Mouse (Mus musculus): ENCODE results near the gene Gm5788. TPM values are rescaled to one million over a fixed set of nuclear protein-coding genes. Genes with fewer than 3 reads are reported as not detected.

Gene Gm5788
- not detected for polyA plus RNA-seq (2012; fragmentation: generic; extraction: Trizol)

DNA sequence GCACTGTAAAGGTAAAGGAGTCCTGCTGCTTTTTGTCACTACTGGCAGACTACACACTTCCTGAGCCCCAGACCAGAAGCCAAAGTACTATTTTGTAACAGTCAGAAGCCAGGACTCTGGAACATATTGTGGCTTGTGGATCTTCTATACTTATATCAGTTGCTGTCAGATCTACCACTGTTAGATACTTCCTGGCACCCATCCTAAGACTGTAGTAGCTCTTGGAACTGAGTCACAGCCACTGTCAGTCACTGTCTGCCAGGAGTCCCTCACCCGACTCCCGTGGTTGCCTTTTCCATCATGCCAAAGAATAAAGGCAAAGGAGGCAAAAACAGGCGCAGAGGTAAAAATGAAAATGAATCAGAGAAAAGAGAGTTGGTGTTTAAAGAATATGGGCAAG, at the start of gene Gm5788:
Gene Gm5788 (plus strand): TSS at position 301 of the 400 bp plus-strand sequence.

DNA sequence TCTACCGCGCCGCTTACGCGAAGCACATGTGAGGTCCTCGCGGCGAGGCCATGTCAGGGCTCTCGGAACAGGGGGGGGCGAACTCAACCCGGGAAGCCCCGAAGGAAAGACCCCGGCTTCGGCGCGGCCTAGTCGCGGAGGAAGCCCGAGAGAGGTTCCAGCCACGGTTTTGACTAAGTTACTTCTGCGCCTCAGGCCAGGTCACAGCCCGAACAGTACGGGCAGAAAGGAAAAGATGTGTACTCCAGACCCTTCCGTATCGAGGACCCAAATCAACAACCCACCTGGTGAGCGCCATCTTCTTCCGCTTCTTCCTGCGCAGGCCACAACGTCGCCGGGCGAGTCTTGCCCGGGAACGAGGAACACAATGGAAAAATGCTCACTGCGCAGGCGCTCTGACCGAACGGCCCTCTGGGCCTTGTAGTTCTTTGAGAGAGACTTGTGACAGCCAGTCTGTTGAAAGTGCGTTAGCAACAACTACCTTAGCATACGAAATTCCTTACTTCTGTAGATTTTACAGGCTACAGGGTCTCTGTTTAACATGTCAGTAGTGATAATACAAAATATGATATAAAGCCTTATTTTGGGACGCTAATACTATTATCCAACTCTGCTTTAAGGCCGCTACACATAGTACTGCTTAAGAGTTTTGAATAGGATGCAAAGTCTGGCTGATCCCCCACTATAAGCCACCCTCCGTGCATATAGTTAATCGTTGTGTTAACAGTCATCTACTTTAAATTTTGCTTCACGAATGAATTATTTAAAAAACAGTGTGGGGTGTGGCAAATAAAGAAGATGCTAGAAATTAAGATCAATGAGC, 22.3 kb upstream of the Gm5788 start, which contains the start of gene Snw1:
Gene Snw1 (minus strand): TSS at position 311 of the 823 bp plus-strand sequence.

DNA sequence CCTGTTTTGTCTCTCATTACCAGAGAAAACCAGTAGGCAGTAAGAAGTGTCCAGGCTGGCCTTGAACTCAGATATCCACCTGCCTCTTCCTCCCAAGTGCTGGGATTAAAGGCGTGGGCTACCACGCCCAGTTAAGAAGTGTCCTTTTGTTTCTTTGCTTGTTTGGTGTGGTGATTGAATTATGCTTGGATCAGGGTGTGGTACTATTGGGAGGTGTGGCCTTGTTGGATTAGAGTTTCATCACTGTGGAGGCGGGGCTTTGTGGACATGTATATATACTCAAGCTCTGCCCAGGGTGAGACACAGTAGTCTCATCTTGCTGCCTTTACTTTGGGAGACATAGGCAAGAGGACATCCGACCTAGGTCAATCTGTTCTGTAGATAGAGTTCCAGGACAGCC, 19.5 kb downstream of the Gm5788 start, which contains the start of gene Gm8300:
Gene Gm8300 (plus strand): TSS at position 301 of the 400 bp plus-strand sequence.

Other genes with a start within 250 kb of the Gm5788 start
- gene Vipas39, start 228.5 kb upstream of the Gm5788 start, polyA plus RNA-seq (2012; fragmentation: generic; extraction: Trizol): 10 to 100 TPM in 1 of 2 experiments, 1 to 10 TPM in 1; 7.7 to 31.7 TPM
- 100 to 1,000 TPM in 1 of 2 experiments, 10 to 100 TPM in 1; 63.0 to 114 TPM for gene Ahsa1, start 228.2 kb upstream of the Gm5788 start, polyA plus RNA-seq (2012; fragmentation: generic; extraction: Trizol)
- under 1 TPM; 0.29 to 0.93 TPM for gene Ism2, start 195.0 kb upstream of the Gm5788 start, polyA plus RNA-seq (2012; fragmentation: generic; extraction: Trizol)
- gene Sptlc2, start 106.4 kb upstream of the Gm5788 start, polyA plus RNA-seq (2012; fragmentation: generic; extraction: Trizol): 10 to 100 TPM; 10.8 to 38.9 TPM
- 10 to 100 TPM; 20.7 to 75.6 TPM for gene Slirp, start 50.8 kb upstream of the Gm5788 start, polyA plus RNA-seq (2012; fragmentation: generic; extraction: Trizol)
- 10 to 100 TPM in 1 of 2 experiments, 1 to 10 TPM in 1; 5.7 to 11.3 TPM for gene Alkbh1, start 50.7 kb upstream of the Gm5788 start, polyA plus RNA-seq (2012; fragmentation: generic; extraction: Trizol)
- gene Snw1, start 22.4 kb upstream of the Gm5788 start, polyA plus RNA-seq (2012; fragmentation: generic; extraction: Trizol): 10 to 100 TPM; 15.7 to 55.0 TPM
- gene Gm8300, start 19.6 kb downstream of the Gm5788 start, polyA plus RNA-seq (2012; fragmentation: generic; extraction: Trizol): under 1 TPM in 1 of 2 experiments, not detected in 1; 0.01 TPM
- gene Oog1, start 108.0 kb downstream of the Gm5788 start, polyA plus RNA-seq (2012; fragmentation: generic; extraction: Trizol): under 1 TPM in 1 of 2 experiments, not detected in 1; 0.02 TPM
- gene Gm4027, start 124.1 kb downstream of the Gm5788 start, polyA plus RNA-seq (2012; fragmentation: generic; extraction: Trizol): not detected
- not detected for gene Gm16381, start 149.9 kb downstream of the Gm5788 start, polyA plus RNA-seq (2012; fragmentation: generic; extraction: Trizol)

Measured in C3H10T1/2 (cell line).